Mouse (Mus musculus): Measurements from ENCODE around the gene Plcb1.

Gene Plcb1

GRCm38 (mm10) chr2:134911360-134911759 lies 125.5 kb downstream of the Plcb1 start:
- no peak for DNase-seq (ENCODE audit: extremely low spot score, low read depth, low spot score)

- no peak for DNase-seq (ENCODE audit: extremely low spot score, low read depth, low spot score)
Measured at GRCm38 (mm10) chr2:134912616-134913015, 126.7 kb downstream of the Plcb1 start.

GRCm38 (mm10) chr2:134913542-134913941 lies 127.7 kb downstream of the Plcb1 start:
- DNase-seq (ENCODE audit: extremely low spot score, low read depth, low spot score), result no peak

DNA sequence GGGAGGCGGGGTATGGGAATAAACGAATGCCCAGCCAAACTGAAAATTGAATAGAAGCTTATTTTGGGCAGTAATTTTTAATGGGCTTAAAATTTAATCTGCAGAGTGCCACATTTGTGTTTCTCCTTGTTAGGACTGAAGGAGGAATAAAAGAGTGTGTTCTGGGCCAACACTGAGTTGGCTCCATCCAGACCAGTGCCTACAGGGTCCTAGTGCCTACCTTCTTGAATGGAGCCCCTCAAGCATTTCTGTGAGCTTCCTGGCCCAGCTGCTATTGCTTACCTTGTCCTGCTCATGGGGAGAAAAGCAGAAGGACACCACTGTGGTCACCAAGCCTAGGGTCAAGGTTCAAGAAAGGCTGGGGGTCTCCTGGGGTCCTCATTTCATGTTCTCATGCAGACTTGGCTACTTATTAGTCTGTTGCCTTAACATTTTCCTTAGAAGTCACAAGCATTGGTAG lies 128.3 kb downstream of the Plcb1 start:
- no peak for DNase-seq (ENCODE audit: extremely low spot score, low read depth, low spot score)

DNA sequence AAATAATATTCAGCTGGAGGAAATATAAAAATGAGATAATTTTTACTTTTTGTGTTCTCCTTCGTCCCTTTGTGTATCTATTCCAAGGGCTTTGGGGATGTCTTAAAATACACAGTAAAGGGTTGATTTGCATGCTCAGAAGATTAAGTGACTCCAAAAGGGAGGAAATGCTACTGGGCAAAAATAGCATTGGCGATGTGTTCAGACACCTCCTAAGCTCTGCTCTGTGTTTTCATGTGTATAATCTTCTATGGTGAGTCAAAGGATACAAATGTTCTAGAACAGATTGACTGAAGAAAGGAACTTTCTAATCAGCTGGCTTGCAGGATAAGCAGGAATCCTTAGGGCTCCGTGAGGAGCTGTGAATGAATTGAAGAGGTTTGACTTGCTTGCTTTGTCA lies 129.2 kb downstream of the Plcb1 start:
- no peak for DNase-seq (ENCODE audit: extremely low spot score, low read depth, low spot score)

GRCm38 (mm10) chr2:134920611-134921280 lies 134.9 kb downstream of the Plcb1 start:
- no peak for DNase-seq (ENCODE audit: extremely low spot score, low read depth, low spot score)

GRCm38 (mm10) chr2:134922636-134923375 lies 136.9 kb downstream of the Plcb1 start:
- no peak for DNase-seq (ENCODE audit: extremely low spot score, low read depth, low spot score)

DNA sequence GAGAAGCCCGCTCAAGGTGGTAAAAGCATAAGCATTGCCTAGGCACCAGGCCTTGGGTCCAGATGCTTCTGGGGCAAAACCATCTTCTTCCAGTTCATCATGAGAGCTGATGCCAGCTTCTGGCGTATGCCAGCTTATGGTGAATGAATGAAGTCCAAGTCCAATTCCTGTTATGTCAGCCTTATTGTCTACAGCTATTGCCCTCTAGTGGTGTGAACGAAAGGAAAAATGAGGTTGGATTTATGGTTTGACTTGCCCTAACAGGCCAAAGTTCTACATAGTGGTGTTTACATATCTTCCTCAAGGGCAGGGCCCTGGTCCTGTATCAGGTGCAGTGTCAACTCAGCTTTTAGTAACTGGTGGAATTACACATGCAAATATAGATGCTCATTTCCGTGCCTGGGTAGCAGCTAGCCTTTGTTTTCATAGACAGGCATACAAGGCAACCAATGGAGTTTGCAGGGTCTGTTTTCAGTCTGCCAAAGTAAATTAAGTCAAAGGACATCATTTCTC lies 138.3 kb downstream of the Plcb1 start:
- DNase-seq (ENCODE audit: extremely low spot score, low read depth, low spot score), result no peak

DNA sequence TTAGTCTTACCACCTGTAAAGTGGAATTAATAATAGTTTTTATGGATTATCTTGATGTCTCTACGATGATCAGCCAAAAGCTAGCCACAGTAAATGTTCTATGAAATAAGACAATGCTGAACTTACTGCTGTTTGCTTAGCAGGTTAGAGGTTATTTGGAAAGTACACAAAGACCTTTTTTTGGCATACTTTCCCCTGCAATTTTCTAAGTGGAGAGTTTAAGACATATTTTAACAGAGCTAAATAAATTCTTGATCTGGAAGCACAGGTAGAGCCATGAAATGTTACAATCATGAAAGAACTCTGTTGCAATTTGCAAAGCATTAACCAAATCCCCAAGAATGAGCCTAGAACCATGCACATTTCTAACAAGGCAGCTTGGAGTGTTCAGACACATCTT lies 140.4 kb downstream of the Plcb1 start:
- no peak for DNase-seq (ENCODE audit: extremely low spot score, low read depth, low spot score)

- no peak for DNase-seq (ENCODE audit: extremely low spot score, low read depth, low spot score)
Measured at GRCm38 (mm10) chr2:134927072-134927471, 141.2 kb downstream of the Plcb1 start.

DNA sequence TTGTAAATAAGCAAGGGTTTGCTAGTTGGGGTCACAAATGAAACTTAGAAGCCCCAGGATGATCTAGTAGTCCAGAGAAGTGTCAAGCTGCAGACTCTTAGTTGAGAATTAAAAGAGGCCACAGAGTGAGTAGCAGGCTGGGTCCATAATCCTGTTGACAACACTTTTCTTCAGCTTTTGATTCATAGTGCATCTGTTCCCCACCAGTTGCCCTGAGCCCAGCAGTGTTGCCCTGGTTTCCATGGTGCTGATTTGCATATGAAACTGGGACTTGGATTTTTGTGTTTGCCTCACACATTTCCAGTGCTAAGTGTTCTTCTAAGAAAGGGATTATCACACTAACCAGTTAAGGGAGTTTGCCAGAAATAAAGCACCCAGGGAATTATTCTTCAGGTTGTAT lies 143.6 kb downstream of the Plcb1 start:
- DNase-seq (ENCODE audit: extremely low spot score, low read depth, low spot score), result no peak

GRCm38 (mm10) chr2:134930961-134931360 lies 145.1 kb downstream of the Plcb1 start:
- DNase-seq (ENCODE audit: extremely low spot score, low read depth, low spot score), result no peak

- no peak for DNase-seq (ENCODE audit: extremely low spot score, low read depth, low spot score)
Measured at GRCm38 (mm10) chr2:134931756-134932421, 146.0 kb downstream of the Plcb1 start.

- no peak for DNase-seq (ENCODE audit: extremely low spot score, low read depth, low spot score)
Measured at GRCm38 (mm10) chr2:134935469-134935868, 149.6 kb downstream of the Plcb1 start.

DNA sequence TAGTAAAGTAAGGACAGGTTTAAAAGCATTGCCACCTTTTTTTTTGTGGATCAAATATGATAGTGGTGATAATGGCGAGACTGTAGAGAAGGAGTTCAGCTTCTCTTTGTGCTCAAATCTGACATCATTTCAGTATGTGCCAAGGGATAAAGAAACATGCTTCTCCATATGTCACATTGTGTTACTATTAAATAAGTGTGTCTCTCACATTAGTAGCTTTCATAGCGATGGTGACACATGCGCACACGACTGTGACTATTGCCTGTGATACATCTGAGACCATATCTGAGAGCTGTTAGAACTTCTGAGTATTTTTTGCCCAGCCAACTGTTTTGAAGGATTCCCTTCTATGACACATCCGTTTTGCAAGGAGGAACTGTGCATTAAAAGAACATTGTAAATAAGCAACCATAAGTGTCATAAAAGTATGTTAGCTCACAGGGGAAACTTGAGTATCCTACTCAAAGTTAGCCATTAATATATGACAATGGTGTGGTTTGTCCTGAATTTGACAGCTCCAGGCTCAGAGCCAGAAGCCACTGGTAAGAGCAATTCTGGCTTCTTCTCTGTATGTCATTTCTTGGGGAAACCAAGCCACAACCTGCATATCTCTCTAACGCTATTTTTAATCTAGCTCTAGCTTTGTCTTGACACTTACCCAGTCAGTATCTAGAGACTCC lies 150.2 kb downstream of the Plcb1 start:
- no peak for DNase-seq (ENCODE audit: extremely low spot score, low read depth, low spot score)

DNA sequence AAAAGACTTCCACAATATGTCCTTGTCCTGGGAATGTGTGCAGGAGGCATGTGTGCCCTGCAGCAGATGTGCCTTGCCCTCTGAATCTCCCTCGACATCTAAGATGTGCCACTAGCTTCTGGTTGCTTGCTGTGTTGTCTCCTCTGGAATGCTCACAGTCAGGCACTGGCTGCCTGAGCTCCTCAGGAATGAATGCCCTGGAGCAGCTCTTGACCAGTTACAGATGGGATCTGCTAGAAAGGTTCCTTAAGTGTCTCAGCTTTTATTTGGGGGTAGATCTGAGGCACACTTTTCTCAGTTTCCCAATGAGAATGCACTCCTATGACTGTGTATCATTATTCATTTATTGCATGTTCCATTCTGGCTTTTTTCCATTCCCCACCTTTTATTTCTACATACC lies 151.8 kb downstream of the Plcb1 start:
- DNase-seq (ENCODE audit: extremely low spot score, low read depth, low spot score), result no peak

DNA sequence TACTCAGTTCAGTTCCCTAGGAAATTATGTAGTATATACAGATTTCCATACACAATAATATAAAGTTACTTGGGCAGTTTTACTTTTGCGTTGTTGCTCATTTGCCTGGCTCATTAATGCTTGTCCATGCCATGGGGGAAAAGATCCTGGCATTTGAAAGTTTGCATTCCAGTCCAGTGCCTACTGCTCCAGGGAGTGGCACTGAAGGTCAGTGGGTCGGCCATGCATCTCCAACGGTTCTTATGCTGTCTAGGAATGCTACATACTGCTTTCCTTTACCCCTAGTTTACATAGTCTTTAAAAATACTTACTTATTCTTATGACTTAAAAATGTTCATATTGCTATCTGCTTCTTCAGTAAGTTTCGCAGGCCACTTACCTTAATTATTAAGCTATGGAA lies 156.2 kb downstream of the Plcb1 start:
- DNase-seq (ENCODE audit: extremely low spot score, low read depth, low spot score), result no peak

DNA sequence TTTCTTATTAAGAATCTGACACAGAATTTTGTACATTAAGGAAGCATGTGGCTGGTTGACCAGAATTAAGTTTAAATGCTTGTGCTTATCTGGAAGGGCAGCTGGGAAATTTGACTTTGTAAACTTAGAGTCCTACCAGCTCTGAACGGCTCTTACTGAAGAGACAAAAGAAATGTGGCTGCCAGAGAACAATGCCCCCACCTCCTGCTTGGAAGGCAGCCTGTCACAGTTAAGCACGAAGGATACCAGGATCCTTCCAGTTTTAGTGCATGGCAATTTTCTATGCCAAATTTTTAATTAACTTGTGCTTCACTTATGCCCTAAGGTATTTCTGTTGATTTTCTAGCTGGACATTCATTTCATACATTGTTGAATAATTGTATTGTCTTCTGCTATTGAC lies 157.1 kb downstream of the Plcb1 start:
- DNase-seq (ENCODE audit: extremely low spot score, low read depth, low spot score), result no peak

- no peak for DNase-seq (ENCODE audit: extremely low spot score, low read depth, low spot score)
Measured at GRCm38 (mm10) chr2:134946331-134946730, 160.5 kb downstream of the Plcb1 start.

DNA sequence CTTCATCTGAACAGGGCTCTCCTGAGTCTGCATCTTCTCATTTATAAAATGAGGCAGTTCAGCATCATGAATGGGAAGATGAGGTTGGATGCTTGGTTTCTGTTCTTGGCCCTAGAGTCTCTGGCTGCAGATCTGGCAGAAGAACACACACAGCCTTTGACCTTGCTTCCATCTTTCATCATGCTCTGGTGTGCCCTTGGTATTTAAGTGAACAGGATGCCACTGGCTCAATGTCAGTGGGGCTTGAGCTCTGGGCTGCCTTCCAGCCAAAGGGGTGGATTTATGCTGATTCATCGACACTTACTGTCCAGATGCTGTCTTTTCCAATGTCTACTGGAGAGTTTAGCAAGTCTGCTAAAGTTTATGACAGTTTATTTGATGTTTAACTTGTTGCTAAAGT lies 161.0 kb downstream of the Plcb1 start:
- no peak for DNase-seq (ENCODE audit: extremely low spot score, low read depth, low spot score)

- no peak for DNase-seq (ENCODE audit: extremely low spot score, low read depth, low spot score)
Measured at GRCm38 (mm10) chr2:134952088-134952487, 166.2 kb downstream of the Plcb1 start.

All from hindlimb bud, embryonic 11.5 days (tissue).